Mouse (Mus musculus) heart, embryonic 13.5 days (tissue): ENCODE results near the gene B230118H07Rik. TPM values are rescaled to one million over a fixed set of nuclear protein-coding genes. Genes with fewer than 3 reads are reported as not detected.

ENCODE experiments used
- ATAC-seq: fragments of 200-750 bp; cut with Nextera tagmentation; 2 replicates; pipeline ENCODE4 v1.8.0; 2017; ENCODE audit warnings: moderate TSS enrichment; ENCODE audit not compliant: insufficient number of reproducible peaks, low FRiP score, low TSS enrichment; ENCODE audit errors: extremely low read depth
- H3K27ac ChIP-seq: fragments of 300-500 bp; sonication (generic); replicated peaks from 2 replicates; pipeline ENCODE4 v1.5.1; 2015; ENCODE audit warnings: moderate library complexity, mild to moderate bottlenecking, inconsistent platforms
- H3K27me3 ChIP-seq: fragments of 300-500 bp; sonication (generic); replicated peaks from 2 replicates; pipeline ENCODE4 v1.6.1; 2015; ENCODE audit warnings: mild to moderate bottlenecking, inconsistent platforms
- H3K36me3 ChIP-seq: fragments of 300-500 bp; sonication (generic); 2 replicates; pipeline ENCODE4 v1.6.1; 2015; ENCODE audit warnings: mild to moderate bottlenecking, inconsistent platforms
- H3K4me1 ChIP-seq: fragments of 300-500 bp; sonication (generic); 2 replicates; pipeline ENCODE4 v1.6.1; 2015; ENCODE audit warnings: inconsistent platforms
- H3K4me2 ChIP-seq: fragments of 300-500 bp; sonication (generic); 2 replicates; pipeline ENCODE4 v1.6.1; 2015; ENCODE audit warnings: inconsistent platforms, mild to moderate bottlenecking, moderate library complexity
- H3K4me3 ChIP-seq: fragments of 300-500 bp; sonication (generic); 2 replicates; pipeline ENCODE4 v1.5.1; 2015; ENCODE audit warnings: moderate library complexity, mild to moderate bottlenecking, inconsistent platforms
- H3K9ac ChIP-seq: fragments of 300-500 bp; sonication (generic); 2 replicates; pipeline ENCODE4 v1.6.1; 2015; ENCODE audit warnings: inconsistent platforms, mild to moderate bottlenecking, moderate library complexity
- H3K9me3 ChIP-seq: fragments of 300-500 bp; sonication (generic); 2 replicates; pipeline ENCODE4 v1.6.1; 2016; ENCODE audit warnings: inconsistent platforms
- WGBS: fragments of 180-500 bp; shearing (Covaris S2); methylation state at CpG from one replicate; pipeline ENCODE4 v1.1.7; 2015; ENCODE audit warnings: mixed read lengths; 5-methylcytosine and 5-hydroxymethylcytosine counted together
- polyA plus RNA-seq: library from polyadenylated mRNA; unstranded; fragments of >200 nt; fragmentation: Nextera tagmentation; extraction: Ambion mirVana; gene quantifications from 2 replicates; pipeline ENCODE4 v1.2.1, GENCODE M21; 2015

The B230118H07Rik gene
- polyA plus RNA-seq, 1 experiment from 2014 or later = 49.1 TPM

DNA sequence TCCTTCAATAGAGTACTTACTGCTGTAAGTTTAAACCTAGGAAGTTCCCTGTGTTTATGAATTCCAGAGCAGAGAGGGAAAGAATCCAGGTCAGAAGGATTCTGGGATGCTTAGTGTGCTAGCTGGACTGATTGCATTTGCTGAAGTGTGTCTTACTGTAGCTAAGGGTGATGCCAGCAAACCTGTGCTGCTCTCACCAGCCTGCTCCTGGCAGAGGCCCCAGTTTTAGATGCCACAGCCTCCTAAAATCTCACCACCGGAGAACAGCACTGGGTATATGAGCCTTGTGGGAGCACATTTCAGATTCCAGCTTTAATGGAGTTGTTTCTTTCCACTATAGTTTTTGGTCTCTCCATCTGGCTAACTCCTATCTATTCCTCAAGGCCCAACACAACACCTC lies 129.4 kb downstream of the B230118H07Rik start:
- Histone ChIP-seq H3K9ac (no peak overlapping the region), H3K4me1 (no peaks in the 10 kb centered on the region), H3K36me3 (no peaks in the 10 kb centered on the region), H3K9me3 (no peaks in the 10 kb centered on the region), H3K27ac (no peak overlapping the region), H3K27me3 (no peaks in the 10 kb centered on the region), H3K4me2 (no peak overlapping the region), H3K4me3 (no peak overlapping the region)
- 73% methylated on average over 1 of the region's 1 CpGs for WGBS
- ATAC-seq = no peak

Other genes with a start within 250 kb of the B230118H07Rik start
- 0.16 TPM in 1 of 2 replicates, not detected in the other for gene Rag2, start 24.8 kb downstream of the B230118H07Rik start, polyA plus RNA-seq
- gene Rag1, start within 50 bp of the B230118H07Rik start, polyA plus RNA-seq = 0.11 TPM in 1 of 2 replicates, not detected in the other
- gene Traf6, start 28.9 kb upstream of the B230118H07Rik start, polyA plus RNA-seq = 4.6 and 4.8 TPM in 2 replicates
- 8.9 and 11.1 TPM in 2 replicates for gene Prr5l, start 233.5 kb upstream of the B230118H07Rik start, polyA plus RNA-seq
- 51.3 and 55.9 TPM in 2 replicates for gene Commd9, start 236.7 kb upstream of the B230118H07Rik start, polyA plus RNA-seq